Mouse (Mus musculus) midbrain, embryonic 13.5 days (tissue): ENCODE results near the gene Tbc1d10c. TPM values are rescaled to one million over a fixed set of nuclear protein-coding genes. Genes with fewer than 3 reads are reported as not detected.

ENCODE experiments used
- ATAC-seq: fragments of 200-750 bp; cut with Nextera tagmentation; 2 replicates; pipeline ENCODE4 v1.8.0; 2017; ENCODE audit warnings: mild to moderate bottlenecking, moderate TSS enrichment, moderate library complexity
- H3K27ac ChIP-seq: fragments of 300-500 bp; sonication (generic); 2 replicates; pipeline ENCODE4 v1.5.1; 2015; ENCODE audit warnings: inconsistent platforms, mild to moderate bottlenecking, moderate library complexity
- H3K27me3 ChIP-seq: fragments of 300-500 bp; sonication (generic); 2 replicates; pipeline ENCODE4 v1.6.1; 2015; ENCODE audit warnings: mild to moderate bottlenecking, inconsistent platforms
- H3K36me3 ChIP-seq: fragments of 300-500 bp; sonication (generic); 2 replicates; pipeline ENCODE4 v1.6.1; 2015; ENCODE audit warnings: mild to moderate bottlenecking, inconsistent platforms
- H3K4me1 ChIP-seq: fragments of 300-500 bp; sonication (generic); replicated peaks from 2 replicates; pipeline ENCODE4 v1.6.1; 2015; ENCODE audit warnings: inconsistent platforms
- H3K4me2 ChIP-seq: fragments of 300-500 bp; sonication (generic); replicated peaks from 2 replicates; pipeline ENCODE4 v1.6.1; 2015; ENCODE audit warnings: moderate library complexity, mild to moderate bottlenecking, inconsistent platforms
- H3K4me3 ChIP-seq: fragments of 300-500 bp; sonication (generic); replicated peaks from 2 replicates; pipeline ENCODE4 v1.5.1; 2015; ENCODE audit warnings: mild to moderate bottlenecking, inconsistent platforms
- H3K9ac ChIP-seq: fragments of 300-500 bp; sonication (generic); replicated peaks from 2 replicates; pipeline ENCODE4 v1.6.1; 2015; ENCODE audit warnings: mild to moderate bottlenecking, inconsistent platforms
- H3K9me3 ChIP-seq: fragments of 300-500 bp; sonication (generic); 2 replicates; pipeline ENCODE4 v1.6.1; 2016; ENCODE audit warnings: mild to moderate bottlenecking, inconsistent platforms
- WGBS: fragments of 180-500 bp; shearing (Covaris S2); methylation state at CpG from one replicate; pipeline ENCODE4 v1.1.7; 2015; 5-methylcytosine and 5-hydroxymethylcytosine counted together
- polyA plus RNA-seq: library from polyadenylated mRNA; unstranded; fragments of >200 nt; fragmentation: Nextera tagmentation; extraction: Ambion mirVana; gene quantifications from 2 replicates; pipeline ENCODE4 v1.2.1, GENCODE M21; 2015

Tbc1d10c gene
- polyA plus RNA-seq, 1 experiment from 2014 or later: 0.78 TPM

GRCm38 (mm10) chr19:4196548-4196947 is 5.5 kb upstream of the Tbc1d10c start:
- no peak overlapping the region for H3K9ac ChIP-seq
- 67% methylated on average over 5 of the region's 5 CpGs for WGBS
- peaks cover 53% of the 10 kb centered on the region for H3K36me3 ChIP-seq

GRCm38 (mm10) chr19:4196048-4196447 is 5.0 kb upstream of the Tbc1d10c start:
- no peak for ATAC-seq
- 69% methylated on average over 2 of the region's 2 CpGs for WGBS
- Histone ChIP-seq H3K4me2 (no peak overlapping the region), H3K27ac (no peak overlapping the region), H3K4me3 (no peak overlapping the region), H3K9ac (no peak overlapping the region; the same call in 1 of the 2 replicates), H3K27me3 (no peaks in the 10 kb centered on the region), H3K36me3 (peaks cover 53% of the 10 kb centered on the region), H3K9me3 (no peaks in the 10 kb centered on the region), H3K4me1 (peaks cover 32% of the 10 kb centered on the region)

More at GRCm38 (mm10) chr19:4196548-4196947, 5.5 kb upstream of the Tbc1d10c start:
- Histone ChIP-seq H3K4me1 (peaks cover 34% of the 10 kb centered on the region), H3K4me2 (no peak overlapping the region), H3K27me3 (no peaks in the 10 kb centered on the region), H3K4me3 (no peak overlapping the region), H3K27ac (no peak overlapping the region), H3K9me3 (no peaks in the 10 kb centered on the region)
- ATAC-seq: no peak

- H3K4me1 ChIP-seq: peaks cover 22% of the 10 kb centered on the region
- H3K27ac ChIP-seq: no peak overlapping the region
- peak overlapping the region; percentile 10; the same call in 1 of the 2 replicates for H3K9ac ChIP-seq
- 86% methylated on average over 12 of the region's 12 CpGs for WGBS
- H3K36me3 ChIP-seq: peaks cover 53% of the 10 kb centered on the region
- H3K27me3 ChIP-seq: no peaks in the 10 kb centered on the region
- no peak overlapping the region for H3K4me3 ChIP-seq
- no peak overlapping the region for H3K4me2 ChIP-seq
- ATAC-seq: no peak
- H3K9me3 ChIP-seq: no peaks in the 10 kb centered on the region
These were observed 3.9 kb upstream of the Tbc1d10c start for GRCm38 (mm10) chr19:4194776-4195650.

- ATAC-seq: no peak
- no peak overlapping the region for H3K4me3 ChIP-seq
- H3K4me1 ChIP-seq: peaks cover 20% of the 10 kb centered on the region
- H3K36me3 ChIP-seq: peaks cover 50% of the 10 kb centered on the region
- H3K4me2 ChIP-seq: 0 out of 2 replicates have a peak overlapping the region, but pooled peaks have one; percentile 98
- H3K27me3 ChIP-seq: no peaks in the 10 kb centered on the region
- 92% methylated on average over 8 of the region's 8 CpGs for WGBS
- no peak overlapping the region for H3K9ac ChIP-seq
- H3K27ac ChIP-seq: no peak overlapping the region
- H3K9me3 ChIP-seq: no peaks in the 10 kb centered on the region
These were observed 3.1 kb upstream of the Tbc1d10c start for GRCm38 (mm10) chr19:4194021-4194724.

GRCm38 (mm10) chr19:4193129-4193528 is 2.0 kb upstream of the Tbc1d10c start:
- H3K27me3 ChIP-seq: no peaks in the 10 kb centered on the region
- H3K9ac ChIP-seq: peak overlapping the region; percentile 96
- H3K27ac ChIP-seq: no peak overlapping the region
- no peaks in the 10 kb centered on the region for H3K9me3 ChIP-seq
- no peak for ATAC-seq
- peak overlapping the region; percentile 98 for H3K4me2 ChIP-seq
- peaks cover 20% of the 10 kb centered on the region for H3K4me1 ChIP-seq
- peak overlapping the region; percentile 97 for H3K4me3 ChIP-seq
- WGBS: 58% methylated on average over 6 of the region's 6 CpGs
- peaks cover 47% of the 10 kb centered on the region for H3K36me3 ChIP-seq

- ATAC-seq: peak; percentile 15
- Histone ChIP-seq H3K9me3 (no peaks in the 10 kb centered on the region), H3K27ac (peak overlapping the region; percentile 91), H3K27me3 (no peaks in the 10 kb centered on the region), H3K4me2 (peak overlapping the region; percentile 98), H3K9ac (peak overlapping the region; percentile 96), H3K36me3 (peaks cover 42% of the 10 kb centered on the region), H3K4me3 (peak overlapping the region; percentile 97), H3K4me1 (peaks cover 20% of the 10 kb centered on the region)
- WGBS: under 1% methylated on average over 38 of the region's 52 CpGs
These were observed 1.3 kb upstream of the Tbc1d10c start for GRCm38 (mm10) chr19:4192251-4192985.

GRCm38 (mm10) chr19:4191528-4192250 is 605 bp upstream of the Tbc1d10c start, which contains the start of gene Ppp1ca:
Gene Ppp1ca, plus strand, starts transcription at chr19:4192065.
- H3K9ac ChIP-seq: peak within 1 kb of the TSS; percentile 96
- no peaks in the 10 kb centered on the region for H3K9me3 ChIP-seq
- 8% methylated on average over 46 of the region's 47 CpGs for WGBS
- no peaks in the 10 kb centered on the region for H3K27me3 ChIP-seq
- ATAC-seq: peak; percentile 93
- H3K27ac ChIP-seq: peak within 1 kb of the TSS; percentile 91
- peaks cover 35% of the 10 kb centered on the region for H3K36me3 ChIP-seq
- H3K4me3 ChIP-seq: peak within 1 kb of the TSS; percentile 97
- H3K4me2 ChIP-seq: peak within 1 kb of the TSS; percentile 98
- H3K4me1 ChIP-seq: peaks cover 20% of the 10 kb centered on the region

- WGBS: 85% methylated on average over 12 of the region's 12 CpGs
- no peak overlapping the region for H3K9ac ChIP-seq
- no peak overlapping the region for H3K4me3 ChIP-seq
- peaks cover 19% of the 10 kb centered on the region for H3K4me1 ChIP-seq
- no peak overlapping the region for H3K4me2 ChIP-seq
- peaks cover 9% of the 10 kb centered on the region for H3K36me3 ChIP-seq
- no peak overlapping the region for H3K27ac ChIP-seq
- no peaks in the 10 kb centered on the region for H3K9me3 ChIP-seq
- no peak for ATAC-seq
- no peaks in the 10 kb centered on the region for H3K27me3 ChIP-seq
These were observed 1.9 kb downstream of the Tbc1d10c start for GRCm38 (mm10) chr19:4189051-4189620.

- Histone ChIP-seq H3K4me3 (no peak overlapping the region), H3K27ac (no peak overlapping the region), H3K9me3 (no peaks in the 10 kb centered on the region), H3K9ac (no peak overlapping the region), H3K36me3 (no peaks in the 10 kb centered on the region), H3K27me3 (no peaks in the 10 kb centered on the region), H3K4me2 (no peak overlapping the region), H3K4me1 (peaks cover 2% of the 10 kb centered on the region; the same call in 1 of the 2 replicates)
- 83% methylated on average over 3 of the region's 3 CpGs for WGBS
- ATAC-seq: no peak
These were observed 3.8 kb downstream of the Tbc1d10c start for GRCm38 (mm10) chr19:4187303-4187702.

- H3K9me3 ChIP-seq: no peaks in the 10 kb centered on the region
- H3K4me2 ChIP-seq: no peak overlapping the region
- no peak overlapping the region for H3K9ac ChIP-seq
- H3K27me3 ChIP-seq: no peaks in the 10 kb centered on the region
- ATAC-seq: no peak
- peaks cover 9% of the 10 kb centered on the region for H3K4me1 ChIP-seq
- H3K27ac ChIP-seq: no peak overlapping the region
- no peaks in the 10 kb centered on the region for H3K36me3 ChIP-seq
- 65% methylated on average over 15 of the region's 15 CpGs for WGBS
- H3K4me3 ChIP-seq: no peak overlapping the region
These were observed 5.8 kb downstream of the Tbc1d10c start for GRCm38 (mm10) chr19:4184976-4185975.
